Mouse (Mus musculus): ENCODE results near the gene Tfap2e.

The Tfap2e gene

DNA sequence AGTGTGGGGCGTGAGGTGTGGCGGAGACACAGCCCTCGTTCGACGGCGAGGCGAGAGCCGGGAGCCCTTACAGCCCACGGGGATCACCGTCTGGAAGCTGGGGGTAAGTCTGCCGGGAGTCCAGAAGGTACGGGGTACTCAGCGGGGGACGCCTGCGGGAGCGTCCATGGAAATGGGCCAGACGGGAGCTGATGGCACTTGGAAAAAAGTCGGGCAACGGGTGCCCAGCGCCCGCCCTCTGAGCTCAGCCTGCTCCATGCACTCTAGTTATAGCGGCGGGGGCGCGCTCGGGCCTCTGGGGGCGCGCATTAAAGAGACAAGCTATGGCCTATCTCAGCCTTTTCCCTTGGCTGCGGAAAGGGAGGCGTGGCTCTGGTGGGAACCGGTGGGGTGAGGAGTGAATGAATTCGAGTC, at the start of gene Tfap2e:
TSS of gene Tfap2e (minus strand) at position 240 of the 414 bp plus-strand sequence.
- DNase-seq (ENCODE audit: low spot score in 2 of 2), result no peak

DNA sequence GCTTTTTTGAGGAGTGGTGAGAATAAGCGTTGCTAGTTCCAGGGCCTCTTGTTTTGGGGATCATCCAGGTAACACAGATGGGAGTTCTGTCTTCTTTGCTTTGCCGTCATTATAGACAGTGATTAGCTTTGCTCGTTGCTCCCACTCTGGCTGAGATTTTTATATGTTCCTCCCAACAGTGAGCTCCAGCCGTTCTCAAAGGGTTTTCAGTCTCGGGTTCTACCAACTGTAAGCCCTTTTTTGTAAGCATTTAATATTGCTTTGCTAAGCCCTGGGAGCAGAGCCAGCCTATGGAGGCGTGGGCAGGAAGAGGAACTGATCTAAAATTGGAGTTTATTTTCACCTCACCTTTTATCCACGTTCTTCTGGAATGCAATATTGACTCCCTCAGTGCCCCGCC, 47.0 kb upstream of the Tfap2e start:
- peak; percentile 34 to 58 for DNase-seq (ENCODE audit: low spot score in 2 of 2)

DNA sequence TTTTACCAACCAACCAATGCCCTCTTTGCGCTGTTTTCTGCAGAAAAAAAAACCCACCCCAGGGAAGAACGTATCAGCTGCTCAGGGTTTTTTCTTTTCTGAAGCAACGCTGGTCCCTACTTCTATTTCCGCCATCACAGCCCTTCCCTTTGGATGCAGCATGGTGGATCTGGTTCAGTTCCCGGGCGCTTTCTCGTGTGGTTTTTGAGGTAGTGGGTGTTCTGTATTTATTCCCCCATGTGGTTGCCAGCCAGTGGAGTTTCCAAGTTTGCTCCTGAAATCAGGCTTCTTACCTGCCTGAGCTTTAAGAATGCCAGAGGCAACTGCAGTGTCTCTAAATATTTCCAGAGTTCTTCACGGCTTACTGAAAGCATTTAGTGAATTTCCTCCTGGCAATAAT, 46.5 kb upstream of the Tfap2e start:
- no peak for DNase-seq (ENCODE audit: low spot score in 2 of 2)

DNA sequence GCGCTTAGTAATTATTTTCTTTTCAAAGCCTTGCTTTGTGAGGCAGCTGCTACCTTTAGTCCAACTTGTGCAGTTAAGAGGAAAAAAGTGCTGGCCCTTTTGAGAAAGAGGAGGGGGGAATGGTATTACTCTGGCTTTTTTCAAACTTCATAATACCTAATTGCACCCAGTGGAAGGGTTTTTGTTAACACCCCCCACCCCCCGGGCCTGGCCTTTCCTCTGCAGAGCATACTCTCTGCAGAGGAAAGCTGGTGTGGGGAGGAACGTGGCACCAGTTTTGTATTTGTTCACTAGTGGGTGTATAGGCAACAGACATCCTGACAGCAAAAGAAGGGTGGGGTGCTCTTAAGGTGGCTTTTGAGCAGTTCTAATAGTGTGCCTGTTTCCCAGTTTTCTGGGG, 45.8 kb upstream of the Tfap2e start:
- DNase-seq (ENCODE audit: low spot score in 2 of 2), result no peak

DNA sequence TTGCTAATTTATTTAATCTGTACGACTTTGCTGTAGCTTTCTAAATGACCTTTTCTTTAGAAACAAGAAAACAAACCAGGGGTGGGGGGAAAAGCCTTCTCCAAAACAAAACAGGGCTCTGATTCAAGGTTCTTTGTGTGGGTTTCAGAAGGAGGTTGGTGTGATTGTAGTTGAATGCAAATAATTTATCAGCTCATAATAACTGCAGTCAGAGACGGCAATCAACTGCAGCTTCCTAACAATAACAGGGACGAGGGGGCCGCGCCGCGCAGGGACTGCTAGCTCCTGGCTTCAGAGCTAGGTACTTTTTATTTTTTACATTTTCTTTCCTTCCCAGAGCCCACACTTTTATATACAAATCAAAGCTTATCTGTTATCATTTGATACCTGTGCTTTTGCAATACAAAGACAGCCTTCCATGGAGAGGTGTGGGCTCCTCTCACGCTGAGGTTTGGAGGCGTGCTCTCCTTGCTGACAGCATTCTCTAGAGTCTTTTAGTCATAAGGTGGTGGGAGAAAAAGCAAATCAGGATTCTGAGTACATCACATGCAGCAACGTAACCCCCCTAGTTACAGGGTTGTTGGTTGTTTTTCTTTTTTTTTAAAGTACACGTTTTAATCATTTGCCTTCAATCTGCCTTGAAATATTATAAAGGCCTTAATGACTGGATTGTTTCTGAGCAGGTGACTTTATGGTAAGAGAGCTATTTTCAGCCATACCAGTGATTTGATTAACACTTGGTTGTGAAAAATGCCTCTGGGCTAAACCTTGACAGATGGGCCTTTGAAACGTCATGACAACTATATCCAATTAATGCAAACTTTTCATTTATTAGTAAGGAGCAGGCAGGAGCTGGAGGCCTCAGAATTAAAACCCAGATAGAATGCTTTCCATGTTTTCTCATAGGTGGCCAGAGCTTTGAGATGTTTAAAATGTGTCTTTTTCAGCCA, 44.1 kb upstream of the Tfap2e start:
- no peak for DNase-seq (ENCODE audit: low spot score in 2 of 2)

DNA sequence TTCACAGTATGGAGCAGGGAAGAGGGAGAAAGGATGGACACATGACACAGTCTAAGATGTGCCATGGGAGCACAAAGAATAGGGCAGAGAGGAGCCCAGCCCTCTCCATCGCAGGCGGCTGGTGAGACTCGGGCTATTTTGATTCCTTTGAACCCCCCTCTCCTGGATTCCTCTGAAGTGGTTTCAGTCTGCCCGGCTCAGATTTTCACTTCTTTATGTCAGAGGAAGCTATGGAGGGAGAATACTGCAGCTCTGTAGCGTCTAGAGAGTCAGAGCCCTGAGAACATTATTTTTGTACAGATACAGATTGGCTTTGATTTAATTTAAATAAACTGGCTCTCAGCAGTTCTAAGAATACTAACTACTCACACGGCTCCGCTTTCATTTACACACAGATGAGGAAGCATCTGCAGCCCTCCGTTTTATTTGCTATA, 43.1 kb upstream of the Tfap2e start:
- DNase-seq (ENCODE audit: low spot score in 2 of 2), result peak in 1 of 2 experiments; percentile 52

DNA sequence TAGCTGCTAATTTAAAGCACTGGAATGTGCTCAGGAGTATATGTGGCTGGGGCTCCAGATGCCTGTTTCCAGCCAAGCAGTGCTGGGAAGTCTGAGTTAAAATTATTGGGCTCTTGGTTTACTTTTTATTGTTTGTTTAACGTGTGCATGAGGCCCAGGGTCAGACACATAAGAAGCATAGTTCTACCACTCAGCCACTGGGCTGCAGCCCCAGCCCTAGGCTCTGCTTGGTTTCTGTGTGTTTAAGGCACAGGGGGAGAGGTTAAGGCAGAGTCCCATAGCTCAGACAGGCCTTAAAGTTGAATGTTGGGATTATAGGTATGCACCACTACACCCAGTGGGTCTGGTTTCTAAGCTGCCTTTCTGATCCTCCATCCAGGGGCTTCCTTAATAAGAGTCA, 39.1 kb upstream of the Tfap2e start:
- no peak for DNase-seq (ENCODE audit: low spot score in 2 of 2)

DNA sequence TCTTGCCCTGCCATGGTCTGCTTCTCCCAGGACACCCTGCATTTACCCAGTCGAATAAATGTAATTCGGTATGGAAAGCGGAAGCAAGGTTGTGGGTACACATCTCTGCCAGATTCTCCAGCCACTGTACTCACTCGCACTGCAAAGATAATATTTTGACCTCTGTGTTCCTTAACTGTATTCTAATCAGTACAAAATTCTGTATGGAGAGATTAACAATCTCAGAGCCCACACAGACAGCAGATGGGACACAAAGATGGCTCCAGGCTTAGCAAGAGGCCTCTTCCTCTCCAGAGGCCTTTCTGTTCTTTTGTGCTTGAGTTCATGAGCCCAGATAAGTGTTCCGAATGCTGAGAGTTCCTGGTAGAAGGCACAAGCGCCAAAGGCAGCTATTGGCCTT, 37.8 kb upstream of the Tfap2e start:
- no peak for DNase-seq (ENCODE audit: low spot score in 2 of 2)

DNA sequence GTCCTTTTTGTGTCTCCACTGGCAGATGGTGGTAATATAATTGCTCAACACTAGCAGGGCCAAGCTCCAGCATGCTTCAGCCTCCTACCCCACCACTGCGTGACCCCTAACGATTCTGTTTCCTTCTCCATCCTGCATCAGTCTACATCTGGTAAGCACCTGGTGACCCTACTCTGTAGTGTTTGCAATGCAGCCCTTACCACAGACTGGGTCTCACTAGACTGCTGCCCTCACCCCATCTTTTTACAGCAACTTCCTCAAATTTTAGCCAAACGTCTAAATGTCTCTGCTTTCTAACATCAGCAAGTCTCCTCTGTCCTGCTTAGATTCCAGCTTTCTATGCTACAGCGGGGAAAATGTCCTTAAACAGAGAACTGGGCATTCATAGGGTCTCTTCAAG, 34.8 kb upstream of the Tfap2e start:
- no peak for DNase-seq (ENCODE audit: low spot score in 2 of 2)

DNA sequence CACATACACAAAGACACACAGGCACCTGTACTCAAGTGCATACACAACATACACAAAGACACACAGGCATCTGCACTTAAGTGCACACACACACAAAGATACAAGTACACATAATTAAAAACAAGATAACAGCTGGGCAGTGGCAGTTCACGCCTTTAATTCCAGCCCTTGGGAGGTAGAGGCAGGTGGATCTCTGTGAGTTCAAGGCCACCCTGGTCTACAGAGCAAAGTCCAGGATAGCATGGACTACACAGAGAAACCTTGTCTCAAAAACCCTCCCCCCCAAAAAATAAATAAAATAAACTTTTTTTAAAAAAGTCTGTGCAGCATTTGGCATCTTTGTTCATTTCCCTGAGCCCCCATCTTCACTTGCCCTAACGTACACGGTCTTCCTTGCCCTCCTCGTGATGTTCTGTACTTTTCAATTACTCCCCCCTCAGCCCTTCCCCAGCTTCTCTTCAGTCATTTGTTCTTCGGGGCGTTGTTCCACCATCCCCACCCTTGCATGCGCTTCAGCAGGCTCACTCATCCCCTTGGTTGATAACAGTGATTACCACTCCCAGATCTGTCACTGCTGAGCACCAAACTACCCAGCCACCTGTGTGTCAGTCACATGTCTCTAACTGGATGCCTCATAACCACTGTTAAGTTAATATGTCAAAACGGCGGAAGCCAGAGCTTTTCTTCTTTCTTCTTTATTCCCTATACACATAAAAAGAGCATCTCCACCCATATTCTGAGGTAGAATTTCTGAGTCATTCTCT, 33.9 kb upstream of the Tfap2e start:
- no peak for DNase-seq (ENCODE audit: low spot score in 2 of 2)

DNA sequence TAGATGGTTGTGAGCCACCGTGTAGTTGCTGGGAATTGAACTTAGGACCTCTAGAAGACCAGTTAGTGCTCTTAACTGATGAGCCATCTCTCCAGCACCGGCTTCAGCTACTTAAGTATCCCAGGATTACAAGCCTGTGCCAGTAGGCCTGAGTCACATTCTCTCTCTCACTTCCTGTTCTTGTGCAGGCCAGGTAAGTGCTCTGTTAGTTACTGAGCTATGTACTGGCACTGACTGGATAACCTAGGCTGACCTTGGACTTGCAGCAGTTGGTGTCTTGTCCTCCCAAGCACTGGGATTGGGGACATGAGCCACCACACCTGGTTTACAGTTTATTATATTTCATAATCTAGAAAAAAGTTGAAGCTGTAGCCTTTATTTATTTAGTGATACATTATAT, 27.4 kb upstream of the Tfap2e start:
- no peak for DNase-seq (ENCODE audit: low spot score in 2 of 2)

DNA sequence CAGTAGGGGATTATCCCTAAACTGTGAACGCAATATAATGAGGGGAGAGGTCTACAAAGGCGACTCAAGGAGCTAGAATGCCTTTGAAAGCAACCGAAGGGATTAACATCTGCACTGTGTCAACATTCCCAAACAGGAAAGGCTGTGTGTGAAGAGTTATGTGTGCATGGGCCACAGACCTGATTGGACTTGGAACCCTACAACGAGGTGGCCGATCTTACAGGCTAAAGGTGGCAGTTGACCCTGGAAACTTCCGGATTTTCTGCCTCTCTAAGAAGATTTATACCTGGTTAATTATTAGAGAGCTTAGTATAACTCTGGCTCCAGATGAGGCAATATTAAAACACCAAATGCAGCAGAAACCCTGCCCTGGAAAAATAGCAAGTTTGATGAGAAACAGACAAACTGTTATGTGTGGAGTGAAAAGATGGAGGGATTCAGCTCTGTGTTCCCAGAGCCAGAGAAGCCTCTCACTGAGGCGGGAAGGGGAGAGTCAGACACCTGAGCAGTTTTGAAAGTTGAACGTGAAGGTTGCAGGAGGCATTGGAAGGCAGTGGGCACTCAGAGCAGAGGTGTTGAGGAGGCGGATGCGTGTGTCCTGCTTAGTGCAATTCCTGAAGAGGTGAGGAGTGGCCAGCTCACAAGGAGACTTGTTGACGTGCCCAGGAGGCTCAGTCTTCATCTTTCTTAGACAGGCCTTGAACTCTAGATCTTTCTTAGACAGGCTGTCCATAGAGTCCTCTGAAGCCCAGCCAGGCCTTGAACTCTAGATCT, 26.7 kb upstream of the Tfap2e start:
- no peak for DNase-seq (ENCODE audit: low spot score in 2 of 2)

DNA sequence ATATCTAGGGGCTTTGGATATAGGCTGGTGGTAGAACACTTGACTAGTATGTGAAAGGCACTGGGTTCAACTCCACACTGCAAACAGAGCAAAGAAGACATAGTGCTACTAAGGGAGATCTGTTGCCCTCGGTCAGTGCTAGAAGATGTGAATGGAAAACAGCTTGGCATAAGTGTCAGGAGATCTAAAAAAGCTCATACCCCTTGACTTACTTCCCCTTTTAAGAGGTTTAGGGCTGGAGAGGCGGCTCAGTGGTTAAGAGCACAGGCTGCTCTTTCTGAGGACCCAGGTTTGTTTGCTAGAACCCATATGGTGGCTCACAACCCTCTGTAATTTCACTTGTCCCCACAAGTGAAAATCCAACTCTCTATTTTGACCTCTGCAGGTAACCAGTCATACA, 23.4 kb upstream of the Tfap2e start:
- no peak for DNase-seq (ENCODE audit: low spot score in 2 of 2)

DNA sequence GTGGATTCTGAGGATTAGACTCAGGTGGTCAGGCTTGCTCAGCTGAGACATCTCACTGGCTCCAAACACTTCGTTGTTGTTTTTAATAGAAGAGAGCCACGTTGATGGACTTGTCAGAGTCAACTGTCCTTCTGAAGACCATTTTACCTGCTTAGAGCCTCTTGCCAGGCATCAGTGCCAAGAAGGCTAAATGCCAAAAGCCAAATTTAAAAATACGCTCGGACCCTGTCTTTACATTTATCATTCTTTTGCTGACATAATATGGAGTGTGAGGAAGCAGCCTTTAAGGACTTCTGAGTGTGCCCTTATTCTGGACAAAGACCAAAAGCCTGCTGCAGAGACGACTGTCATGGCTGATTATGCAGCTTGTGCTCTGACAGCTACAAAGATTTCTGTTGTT, 22.3 kb upstream of the Tfap2e start:
- DNase-seq (ENCODE audit: low spot score in 2 of 2), result no peak

DNA sequence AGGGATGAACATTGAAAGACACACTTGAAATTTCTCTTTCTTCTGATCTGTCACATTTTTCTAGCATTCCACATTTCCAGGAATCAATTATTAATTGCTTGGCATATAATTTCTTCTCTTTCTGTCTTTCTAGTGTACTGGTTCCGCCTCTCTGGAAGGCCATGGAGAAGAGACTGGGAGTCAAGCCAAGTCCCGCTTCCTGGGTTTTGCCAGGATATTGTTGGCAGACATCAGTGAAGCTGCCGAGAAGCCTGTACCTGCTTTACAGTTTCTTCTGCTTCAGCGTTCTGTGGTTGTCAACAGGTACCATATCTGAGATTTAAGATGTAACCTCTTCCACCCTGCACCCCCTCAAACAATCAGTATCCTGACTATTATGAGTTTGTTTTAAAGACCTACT, 20.7 kb upstream of the Tfap2e start:
- no peak for DNase-seq (ENCODE audit: low spot score in 2 of 2)

DNA sequence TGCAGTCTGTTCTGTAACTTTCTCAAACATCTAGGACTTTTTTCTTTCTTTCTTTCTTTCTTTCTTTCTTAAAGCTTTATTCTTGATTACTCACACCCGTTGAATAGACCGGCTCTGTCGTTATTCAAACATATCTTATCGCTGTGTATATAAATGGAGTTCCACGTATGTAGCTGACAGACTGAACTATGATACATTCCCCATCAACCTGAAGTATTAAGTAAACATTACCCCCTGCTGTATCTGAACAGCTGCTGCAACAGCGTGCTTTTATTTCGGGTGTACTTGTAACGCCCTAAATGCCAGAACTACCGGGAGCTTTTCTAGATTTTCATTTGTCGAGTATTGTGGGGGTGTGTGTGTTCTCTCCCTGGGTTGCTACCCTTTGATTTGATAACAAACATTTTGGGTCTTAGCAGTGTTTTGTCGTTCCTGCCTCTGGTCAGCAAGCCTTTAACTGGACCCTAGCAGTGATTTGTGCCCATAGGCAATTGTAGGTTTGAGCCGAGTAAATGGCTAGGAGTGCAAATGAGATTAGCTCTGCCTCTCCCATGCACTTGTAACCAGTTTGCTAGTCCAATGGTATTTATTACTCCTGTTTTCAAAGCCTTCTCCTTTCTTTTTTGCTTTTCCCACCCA, 18.8 kb upstream of the Tfap2e start:
- no peak for DNase-seq (ENCODE audit: low spot score in 2 of 2)

DNA sequence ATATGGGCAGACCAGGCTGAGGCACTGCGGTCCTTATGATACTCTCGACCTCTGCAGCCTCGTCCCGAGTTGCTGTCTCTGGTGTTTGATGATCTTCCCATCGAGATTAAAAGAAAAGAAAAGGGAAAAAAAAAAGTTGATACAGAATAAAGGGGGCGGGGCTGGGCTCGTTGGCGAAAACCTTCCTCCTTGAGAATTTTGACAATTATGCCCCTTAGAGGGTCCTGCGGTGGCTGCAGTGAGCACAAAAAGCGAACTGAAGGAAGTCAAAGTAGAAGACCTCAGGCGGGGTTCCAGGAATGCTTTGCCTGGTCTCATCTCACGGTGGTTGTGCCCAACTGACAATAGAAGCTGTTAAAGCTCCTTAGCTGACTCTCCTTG, 18.2 kb upstream of the Tfap2e start:
- DNase-seq (ENCODE audit: low spot score in 2 of 2), result no peak

DNA sequence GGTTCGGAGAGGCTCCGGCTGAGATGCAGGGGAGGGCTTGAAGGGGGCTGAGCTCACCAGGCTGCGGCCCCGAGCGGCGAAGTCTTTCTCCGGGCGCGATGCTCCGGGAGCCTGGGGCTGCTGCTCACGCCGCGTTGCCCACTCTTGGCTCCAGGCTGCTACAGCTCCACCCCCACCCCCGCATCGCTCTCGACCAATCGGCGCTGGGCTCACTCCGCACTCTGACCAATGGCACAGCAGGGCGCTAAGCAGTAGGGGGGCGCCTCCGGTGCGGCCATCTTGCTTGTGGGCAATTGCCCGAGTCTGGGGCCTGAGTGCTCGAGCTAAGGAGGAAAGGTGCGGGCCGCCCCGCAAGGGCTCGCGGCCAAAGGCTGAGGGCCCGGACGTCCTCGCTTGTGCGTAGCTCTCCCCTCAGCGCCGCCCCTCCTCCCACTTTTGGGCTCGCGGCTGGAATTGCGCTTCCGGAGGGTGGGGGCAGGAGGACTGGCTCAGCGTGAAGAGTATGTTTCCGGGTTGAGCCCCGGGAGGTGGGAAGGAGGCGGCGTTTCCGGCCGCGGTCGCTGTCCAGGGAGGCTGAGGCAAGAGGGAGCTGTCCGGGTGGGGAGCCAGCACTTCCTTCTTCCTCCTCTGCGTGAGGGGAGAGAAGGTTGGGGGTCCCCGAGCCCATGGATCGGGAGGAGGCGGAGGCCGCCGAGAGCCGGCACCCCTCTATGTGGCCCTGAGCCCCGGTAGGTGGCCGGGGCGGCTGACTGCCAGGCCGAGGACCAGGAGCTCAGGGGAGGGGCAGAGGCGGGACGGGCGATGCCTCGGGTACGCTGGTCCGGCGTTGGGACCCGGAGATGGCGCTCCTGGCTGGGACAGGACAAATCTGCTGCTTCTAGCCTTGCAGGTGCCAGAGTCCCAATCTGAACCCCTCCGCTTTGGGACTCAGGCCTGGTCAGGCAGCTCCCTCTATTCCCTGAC, 17.5 kb upstream of the Tfap2e start, which contains the start of the genes Ncdn and AU040320:
TSS of gene Ncdn (minus strand) at position 171 of the 963 bp plus-strand sequence.
TSS of gene AU040320 (plus strand) at position 277 of the 963 bp plus-strand sequence.
- DNase-seq (ENCODE audit: low spot score in 2 of 2), result peak; percentile 97

DNA sequence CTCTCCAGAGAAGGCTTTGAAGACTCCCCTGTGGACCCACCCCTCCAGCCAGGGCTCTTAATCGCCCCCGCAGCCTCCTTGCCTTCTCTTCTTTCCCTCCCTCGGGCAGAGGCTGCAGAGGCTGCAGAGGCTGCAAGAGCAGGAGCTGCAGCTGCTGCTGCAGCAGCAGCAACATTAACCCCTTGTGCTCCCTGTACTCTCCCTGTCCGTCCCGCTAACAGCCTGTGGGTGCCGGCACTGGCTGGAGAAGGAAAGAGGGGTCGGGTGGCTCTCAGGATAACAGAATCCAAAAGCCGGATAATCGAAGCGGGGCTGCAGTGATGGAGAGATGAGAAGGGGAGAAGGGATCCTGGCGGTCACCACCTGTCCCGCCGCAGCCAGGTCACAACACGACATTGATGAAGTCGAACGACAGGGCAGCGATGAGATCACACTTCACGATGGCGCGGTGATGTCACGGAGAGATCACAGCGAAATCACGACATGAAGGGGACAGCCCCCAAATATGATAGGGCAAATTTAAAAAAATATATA, 16.6 kb upstream of the Tfap2e start:
- DNase-seq (ENCODE audit: low spot score in 2 of 2), result peak in 1 of 2 experiments; percentile 28

DNA sequence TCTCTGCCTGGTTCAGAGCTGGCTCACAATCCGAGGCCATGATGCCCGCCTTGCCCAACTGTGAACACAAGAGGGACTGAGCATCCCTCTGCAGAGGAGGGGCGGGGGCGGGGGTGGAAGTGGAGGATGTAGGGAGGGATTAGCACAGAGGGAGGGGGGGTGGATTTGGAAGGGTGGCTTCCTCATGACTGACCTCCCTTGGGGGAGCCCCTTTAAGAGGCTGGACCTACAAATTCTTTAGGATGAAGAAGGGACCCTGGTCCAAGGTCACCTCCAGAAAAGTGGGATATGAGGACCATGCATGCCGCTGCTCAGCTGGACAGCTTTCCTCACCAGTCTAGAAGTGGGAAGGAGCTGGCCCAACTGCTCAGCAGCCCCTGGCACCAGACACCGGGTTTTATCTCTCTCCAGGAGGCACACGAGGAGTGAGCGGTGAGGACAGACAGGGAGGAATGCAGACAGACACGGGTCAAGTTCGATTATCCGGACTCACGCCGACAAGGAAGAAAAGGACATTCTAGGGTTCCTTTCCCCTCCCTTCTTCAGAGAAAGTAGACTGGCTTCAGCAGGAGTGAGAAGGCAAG, 16.1 kb upstream of the Tfap2e start:
- DNase-seq (ENCODE audit: low spot score in 2 of 2), result peak in 1 of 2 experiments; percentile 52
